Mouse (Mus musculus): ENCODE measurements around the gene Scimp.
"Not testable (repeated sequence)": the region's sequence is repeated elsewhere in the genome, so short reads cannot be mapped to it uniquely, and the experiment has no call there.

Scimp gene

GRCm38 (mm10) chr11:70811471-70812240 lies 730 bp downstream of the Scimp start:
- no peak for DNase-seq (ENCODE audit: low spot score)

GRCm38 (mm10) chr11:70811041-70811440 lies 1.3 kb downstream of the Scimp start:
- DNase-seq (ENCODE audit: low spot score), result no peak

GRCm38 (mm10) chr11:70809011-70809410 lies 3.4 kb downstream of the Scimp start:
- no peak for DNase-seq (ENCODE audit: low spot score)

- DNase-seq (ENCODE audit: low spot score), result no peak
Observed at GRCm38 (mm10) chr11:70808101-70808500, 4.3 kb downstream of the Scimp start.

- DNase-seq (ENCODE audit: low spot score), result no peak
Observed at GRCm38 (mm10) chr11:70807630-70808029, 4.8 kb downstream of the Scimp start.

- no peak for DNase-seq (ENCODE audit: low spot score)
Observed at GRCm38 (mm10) chr11:70806697-70807096, 5.7 kb downstream of the Scimp start.

- no peak for DNase-seq (ENCODE audit: low spot score)
Observed at GRCm38 (mm10) chr11:70805641-70806175, 6.7 kb downstream of the Scimp start.

GRCm38 (mm10) chr11:70804395-70804794 lies 8.0 kb downstream of the Scimp start:
- DNase-seq (ENCODE audit: low spot score), result no peak

GRCm38 (mm10) chr11:70803711-70804200 lies 8.6 kb downstream of the Scimp start:
- DNase-seq (ENCODE audit: low spot score), result no peak

GRCm38 (mm10) chr11:70802865-70803261 lies 9.5 kb downstream of the Scimp start:
- DNase-seq (ENCODE audit: low spot score), result no peak

GRCm38 (mm10) chr11:70802208-70802864 lies 10.1 kb downstream of the Scimp start:
- no peak for DNase-seq (ENCODE audit: low spot score)

GRCm38 (mm10) chr11:70792409-70792808 lies 20.0 kb downstream of the Scimp start:
- no peak for DNase-seq (ENCODE audit: low spot score)

- no peak for DNase-seq (ENCODE audit: low spot score)
Observed at GRCm38 (mm10) chr11:70791676-70792075, 20.7 kb downstream of the Scimp start.

- DNase-seq (ENCODE audit: low spot score), result no peak
Observed at GRCm38 (mm10) chr11:70790874-70791551, 21.4 kb downstream of the Scimp start.

- no peak for DNase-seq (ENCODE audit: low spot score)
Observed at GRCm38 (mm10) chr11:70790426-70790825, 22.0 kb downstream of the Scimp start.

- DNase-seq (ENCODE audit: low spot score), result no peak
Observed at GRCm38 (mm10) chr11:70788972-70789655, 23.3 kb downstream of the Scimp start.

- no peak for DNase-seq (ENCODE audit: low spot score)
Observed at GRCm38 (mm10) chr11:70787052-70787451, 25.3 kb downstream of the Scimp start.

GRCm38 (mm10) chr11:70785908-70786307 lies 26.5 kb downstream of the Scimp start:
- no peak for DNase-seq (ENCODE audit: low spot score)

- not testable (repeated sequence) for DNase-seq (ENCODE audit: low spot score)
Observed at GRCm38 (mm10) chr11:70778058-70778457, 34.3 kb downstream of the Scimp start.

GRCm38 (mm10) chr11:70777634-70778033 lies 34.8 kb downstream of the Scimp start:
- no peak for DNase-seq (ENCODE audit: low spot score)

- DNase-seq (ENCODE audit: low spot score), result no peak
Observed at GRCm38 (mm10) chr11:70776830-70777571, 35.4 kb downstream of the Scimp start.

Data from ovary, postnatal 10 days (tissue).